Mouse (Mus musculus): ENCODE results near the gene Gast.
A peak's percentile ranks its signal among the peaks of the same experiment; 100 is the strongest.
"Not testable (repeated sequence)": the region's sequence is repeated elsewhere in the genome, so short reads cannot be mapped to it uniquely, and the experiment has no call there.

Gene Gast

DNA sequence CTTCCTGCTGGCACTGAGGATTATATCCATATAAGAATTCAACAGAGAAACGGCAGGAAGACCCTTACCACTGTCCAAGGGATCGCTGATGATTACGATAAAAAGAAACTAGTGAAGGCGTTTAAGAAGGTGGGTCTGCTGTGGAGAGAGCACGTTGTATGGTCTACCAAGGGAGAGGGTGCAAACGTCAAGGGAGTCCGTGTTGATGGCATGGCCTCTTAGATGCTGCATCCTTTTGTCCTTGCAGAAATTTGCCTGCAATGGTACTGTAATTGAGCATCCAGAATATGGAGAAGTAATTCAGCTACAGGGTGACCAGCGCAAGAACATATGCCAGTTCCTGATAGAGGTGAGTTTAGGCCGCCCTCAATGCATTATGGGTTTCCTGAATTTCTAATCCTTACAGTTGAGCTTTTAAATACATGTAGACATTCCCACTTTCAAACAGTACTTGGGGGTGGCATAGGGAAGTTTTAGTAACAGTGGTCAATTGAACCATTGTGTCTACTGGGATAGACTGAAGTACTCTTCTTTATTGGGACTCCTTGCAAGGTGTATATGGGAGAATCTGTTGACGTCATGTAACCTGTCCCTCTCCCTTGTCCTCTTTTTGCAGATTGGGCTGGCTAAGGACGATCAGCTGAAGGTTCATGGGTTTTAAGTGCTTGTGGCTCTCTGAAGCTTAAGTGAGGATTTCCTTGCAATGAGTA lies 13.4 kb upstream of the Gast start:
- not testable (repeated sequence) for DNase-seq (ENCODE audit: low spot score)

DNA sequence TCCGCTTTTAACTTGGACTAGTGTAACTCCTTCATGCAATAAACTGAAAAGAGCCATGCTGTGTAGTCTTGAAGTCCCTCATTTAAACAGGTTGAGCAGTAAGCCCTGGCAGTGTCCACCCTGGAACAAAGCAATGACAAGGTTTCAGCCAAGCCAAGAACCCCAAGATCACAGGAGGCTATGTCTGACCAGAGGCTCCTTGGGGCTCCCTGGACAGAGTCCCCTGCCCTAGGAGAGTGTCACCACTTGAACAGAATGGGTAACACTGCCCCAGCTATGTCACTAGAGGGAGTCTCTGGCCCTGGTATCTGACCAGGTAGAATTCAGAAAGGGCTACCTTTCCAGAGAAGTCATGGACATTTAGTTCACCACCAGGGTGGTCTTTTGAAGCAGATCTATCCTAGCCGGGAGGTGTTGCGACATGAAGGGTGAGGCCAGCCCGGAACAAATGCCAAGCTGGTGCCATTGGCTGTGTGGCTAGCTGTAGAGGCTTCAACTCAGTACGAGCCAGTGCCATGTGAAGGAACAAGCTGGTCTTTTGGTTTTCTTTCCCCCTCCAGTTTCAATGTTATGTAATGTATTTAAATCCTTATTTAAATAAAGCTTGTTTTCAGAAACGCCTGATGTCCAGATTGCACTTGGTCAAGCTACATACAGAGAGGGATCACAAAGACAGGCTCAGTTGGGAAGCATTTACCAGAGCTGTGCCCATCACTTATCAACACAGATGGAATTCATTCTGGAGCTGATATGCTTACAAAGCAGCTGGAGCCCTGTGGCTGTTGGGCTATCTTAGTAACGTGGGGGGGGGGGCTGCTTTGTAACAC lies 12.5 kb upstream of the Gast start:
- DNase-seq (ENCODE audit: low spot score): not testable (repeated sequence)

DNA sequence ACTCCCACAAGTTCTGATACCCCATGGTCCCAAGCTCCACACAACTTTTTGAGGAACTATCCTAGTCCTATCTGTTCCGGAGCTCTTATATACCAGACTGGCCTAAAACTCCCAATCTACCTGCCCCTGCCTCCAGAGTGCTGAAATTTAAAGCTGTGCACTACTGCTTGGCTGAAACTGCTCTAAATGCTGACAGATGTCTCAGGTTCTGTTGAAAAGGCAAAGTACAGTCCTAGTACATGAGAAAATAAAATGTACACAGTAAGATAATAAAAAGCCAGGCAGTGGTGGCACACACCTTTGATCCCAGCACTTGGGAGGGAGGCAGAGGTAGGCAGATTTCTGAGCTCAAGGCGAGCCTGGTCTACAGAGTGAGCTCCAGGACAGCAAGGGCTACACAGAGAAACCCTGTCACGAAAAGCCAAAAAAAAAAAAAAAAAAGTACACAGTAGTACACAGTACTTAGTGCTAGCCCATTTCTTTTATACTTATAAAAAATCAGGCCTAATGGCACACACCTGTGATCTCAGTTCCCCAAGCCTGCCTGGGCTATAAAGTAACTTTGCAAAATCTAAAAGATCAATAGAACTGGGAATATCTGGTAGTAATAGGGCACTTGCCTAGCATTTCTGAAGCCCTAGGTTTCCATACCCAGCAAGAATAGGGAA lies 11.5 kb upstream of the Gast start:
- no peak for DNase-seq (ENCODE audit: low spot score)

DNA sequence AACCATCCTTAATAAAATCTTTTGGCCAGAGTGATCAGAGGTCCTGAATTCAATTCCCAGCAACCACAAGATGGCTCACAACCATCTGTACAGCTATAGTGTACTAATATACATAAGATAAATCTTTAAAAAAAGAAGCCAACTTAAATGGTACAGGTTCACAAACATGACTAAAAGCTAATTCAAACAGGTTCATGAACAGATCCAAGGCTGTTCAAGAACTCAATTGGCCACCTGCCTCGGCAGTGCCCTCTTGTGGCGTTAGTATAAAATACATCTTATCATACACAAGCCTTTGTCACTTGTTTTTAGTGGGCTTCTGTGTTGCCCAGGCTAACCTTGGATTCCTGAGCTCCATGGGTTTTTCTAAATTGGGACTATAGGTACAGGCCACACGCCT lies 10.6 kb upstream of the Gast start:
- peak; percentile 36 for DNase-seq (ENCODE audit: low spot score)

DNA sequence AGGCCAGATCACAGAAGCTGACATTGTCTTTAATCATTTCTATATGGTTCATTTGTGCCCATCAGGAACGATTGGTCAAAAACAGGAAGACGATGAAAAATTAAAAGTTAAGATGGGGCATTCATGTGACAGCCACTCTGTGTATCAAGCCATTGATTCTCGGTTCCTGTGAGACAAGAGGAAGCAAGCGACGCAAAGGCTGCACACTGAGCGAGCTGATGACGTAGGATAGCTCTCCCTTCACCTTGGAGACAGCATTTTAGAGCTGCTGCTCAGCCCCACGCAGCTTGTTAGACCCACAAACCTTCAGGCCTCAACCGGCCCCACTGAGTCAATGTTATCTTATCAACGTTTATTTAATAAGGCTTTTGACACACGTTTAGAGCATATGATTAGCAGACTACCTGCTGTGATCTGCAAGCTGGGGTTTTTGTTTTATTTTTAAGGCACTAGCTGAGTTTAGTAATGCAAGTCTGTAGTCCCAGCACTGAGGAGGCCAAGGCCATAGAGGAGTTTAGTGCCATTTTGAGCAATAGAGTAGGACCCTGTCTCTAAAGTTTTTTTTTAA lies 9.1 kb upstream of the Gast start:
- peak; percentile 3 for DNase-seq (ENCODE audit: low spot score)

DNA sequence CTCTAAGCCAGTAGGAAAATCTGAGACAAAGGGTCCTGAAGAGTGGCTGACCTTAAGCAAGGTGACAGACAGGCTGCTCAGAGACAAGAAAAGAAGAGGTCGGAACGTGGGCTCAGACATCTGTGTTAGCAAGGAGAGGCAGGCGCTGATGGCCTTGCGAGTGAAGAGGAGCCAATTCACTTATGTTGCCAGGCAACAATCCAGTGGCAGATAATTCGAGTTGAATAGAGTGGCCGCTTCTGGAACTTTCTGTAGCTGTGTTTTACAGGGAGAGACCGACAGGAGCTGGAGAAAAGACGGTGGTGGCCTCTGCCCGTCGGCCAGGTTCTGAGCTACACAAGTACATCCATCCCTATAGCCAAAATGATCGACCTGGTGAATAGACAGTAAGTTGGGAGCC lies 6.9 kb upstream of the Gast start:
- no peak for DNase-seq (ENCODE audit: low spot score)

- DNase-seq (ENCODE audit: low spot score): no peak
These were observed 6.4 kb upstream of the Gast start for GRCm38 (mm10) chr11:100327761-100328160.

DNA sequence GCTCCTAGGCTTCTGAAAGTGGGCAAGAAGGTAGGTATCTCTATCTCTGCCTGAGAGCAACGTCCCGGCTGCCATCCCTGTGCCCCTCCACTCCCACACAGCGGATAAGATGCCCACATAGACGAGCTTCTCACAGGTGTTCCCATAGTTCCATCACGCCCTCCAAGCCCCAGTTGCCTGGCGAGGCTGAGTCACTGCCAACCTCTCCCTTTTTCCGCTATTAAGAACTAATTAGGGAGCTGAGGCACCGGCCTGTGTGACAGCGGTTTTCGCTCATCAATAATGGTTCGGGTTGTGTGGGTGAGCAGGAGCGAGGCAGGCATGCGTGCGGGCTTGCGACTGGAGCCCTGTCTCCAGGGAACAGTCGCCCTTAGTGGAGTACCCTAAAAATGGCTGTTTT lies 4.0 kb upstream of the Gast start:
- no peak for DNase-seq (ENCODE audit: low spot score)

DNA sequence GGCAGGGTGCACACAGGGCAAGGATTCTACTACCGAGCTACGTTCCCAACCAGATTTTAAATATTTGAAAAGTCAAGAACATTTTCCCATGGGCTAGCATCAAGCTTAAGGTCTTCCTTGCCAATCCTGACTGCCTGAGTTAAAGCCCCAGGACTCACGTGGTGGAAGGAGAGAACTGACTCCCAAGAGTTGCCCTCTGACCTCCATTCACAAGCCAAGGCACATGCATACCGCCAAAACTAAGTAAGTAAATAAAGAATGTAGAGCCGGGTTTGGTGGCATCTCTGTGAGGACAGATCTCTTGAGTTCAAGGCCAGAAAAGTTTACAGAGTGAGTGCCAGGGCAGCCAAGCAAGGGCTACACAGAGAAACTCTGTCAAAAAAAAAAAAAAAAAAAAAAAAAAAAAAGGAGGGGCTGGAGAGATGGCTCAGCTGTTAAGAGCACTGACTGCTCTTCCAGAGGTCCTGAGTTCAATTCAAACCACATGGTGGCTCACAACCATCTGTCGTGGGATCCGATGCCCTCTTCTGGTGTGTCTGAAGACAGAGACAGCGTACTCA lies 3.3 kb upstream of the Gast start:
- not testable (repeated sequence) for DNase-seq (ENCODE audit: low spot score)

- DNase-seq (ENCODE audit: low spot score): no peak
These were observed 1.3 kb upstream of the Gast start for GRCm38 (mm10) chr11:100332766-100333515.

DNA sequence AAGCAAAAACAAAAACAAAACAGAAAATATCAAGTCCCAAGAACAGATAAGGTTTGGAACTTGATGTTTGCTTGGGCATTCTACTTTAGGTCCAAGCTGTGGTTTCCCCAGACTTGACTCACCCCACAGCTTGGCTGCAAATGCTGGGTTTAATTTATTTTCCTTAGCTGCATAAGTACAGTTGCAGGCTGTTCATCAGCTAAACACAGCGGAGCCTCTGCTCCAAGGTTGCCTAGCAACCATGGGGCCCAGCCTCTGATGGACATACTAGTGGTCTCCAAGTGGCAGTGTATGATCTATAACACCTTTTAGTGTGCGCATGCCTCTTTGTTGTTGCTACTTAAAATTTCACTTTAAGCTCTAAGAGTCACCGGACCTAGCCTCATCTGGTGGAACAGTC lies 1.5 kb downstream of the Gast start:
- DNase-seq (ENCODE audit: low spot score): no peak

DNA sequence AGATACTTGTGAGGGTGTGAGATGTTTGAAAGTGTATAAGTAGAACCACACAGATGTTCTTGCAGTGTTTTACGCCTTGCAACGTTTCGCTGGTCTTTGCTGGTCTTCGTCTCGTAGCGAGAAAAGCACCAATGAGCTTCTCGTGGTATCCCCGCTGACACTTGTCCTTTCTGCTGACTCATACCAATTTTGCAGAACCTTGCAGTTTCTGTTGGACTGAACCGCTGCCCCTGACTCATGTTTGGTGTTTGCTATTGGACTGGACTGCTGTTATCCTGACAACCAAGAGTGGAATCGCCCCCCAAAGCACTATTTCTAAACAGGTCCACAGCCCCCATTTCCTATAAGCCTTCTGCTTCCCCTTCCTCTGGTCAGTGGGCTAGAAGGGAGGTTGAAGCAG lies 10.1 kb downstream of the Gast start:
- no peak for DNase-seq (ENCODE audit: low spot score)

DNA sequence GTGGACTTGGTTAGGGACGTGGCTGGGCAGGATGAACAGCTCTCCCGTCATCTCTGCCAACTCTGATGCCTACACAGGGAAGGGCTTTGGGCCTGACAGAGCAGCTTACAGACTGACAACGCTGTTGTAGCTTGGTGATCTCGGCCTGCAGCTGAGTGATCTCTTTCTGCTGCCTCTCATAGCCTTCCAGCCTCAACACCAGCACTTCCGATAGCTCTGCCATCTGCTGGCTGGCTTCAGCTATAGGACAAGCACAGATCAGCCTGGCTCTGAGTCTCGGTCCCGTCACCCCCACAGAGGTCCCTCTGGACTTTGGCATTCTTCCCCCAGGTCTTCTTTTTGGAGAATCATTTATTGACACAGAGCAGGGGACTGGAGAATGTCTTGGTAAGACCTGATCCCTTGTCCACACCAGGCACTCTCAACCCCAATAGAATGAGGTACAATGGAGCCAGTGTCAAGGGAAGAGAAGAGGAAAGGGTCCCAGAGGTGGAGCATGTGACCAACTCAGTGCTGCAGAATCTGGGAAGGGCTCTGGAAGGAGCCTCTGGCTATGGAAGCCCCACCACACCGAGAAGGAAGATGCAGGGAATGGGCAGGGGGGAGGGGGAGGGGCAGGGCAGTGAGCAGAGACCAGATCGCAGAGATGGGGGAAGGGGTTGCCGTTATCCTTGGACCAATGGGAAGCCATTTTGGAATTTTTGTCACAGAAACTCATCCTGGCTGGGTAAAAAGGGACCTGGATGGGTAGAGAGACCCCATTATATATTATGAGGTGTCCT lies 18.1 kb downstream of the Gast start:
- DNase-seq (ENCODE audit: low spot score): no peak

- DNase-seq (ENCODE audit: low spot score): peak; percentile 30
These were observed 21.1 kb downstream of the Gast start for GRCm38 (mm10) chr11:100355151-100355951.

GRCm38 (mm10) chr11:100355972-100356818 lies 22.0 kb downstream of the Gast start, which contains the start of gene Hap1:
TSS of gene Hap1 (minus strand) at chr11:100356128.
- peak; percentile 56 for DNase-seq (ENCODE audit: low spot score)

DNA sequence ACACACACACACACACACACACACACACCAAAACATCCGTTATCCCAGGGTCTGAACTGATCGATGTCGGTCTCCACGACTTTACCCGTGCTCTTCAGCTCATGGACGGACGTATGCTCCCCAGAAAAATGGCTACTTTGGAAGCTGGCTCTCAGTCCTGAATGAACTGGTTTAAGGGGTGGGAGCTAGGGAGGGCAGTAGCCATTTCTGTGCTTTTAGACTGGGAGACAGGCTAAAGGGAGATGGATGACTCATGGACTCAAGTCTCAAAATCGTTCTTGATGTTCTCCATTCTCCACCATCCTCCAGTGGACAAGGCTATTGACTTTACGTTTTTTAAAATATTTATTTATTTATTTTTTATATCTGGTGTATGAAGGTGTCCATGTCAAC lies 22.6 kb downstream of the Gast start:
- no peak for DNase-seq (ENCODE audit: low spot score)

DNA sequence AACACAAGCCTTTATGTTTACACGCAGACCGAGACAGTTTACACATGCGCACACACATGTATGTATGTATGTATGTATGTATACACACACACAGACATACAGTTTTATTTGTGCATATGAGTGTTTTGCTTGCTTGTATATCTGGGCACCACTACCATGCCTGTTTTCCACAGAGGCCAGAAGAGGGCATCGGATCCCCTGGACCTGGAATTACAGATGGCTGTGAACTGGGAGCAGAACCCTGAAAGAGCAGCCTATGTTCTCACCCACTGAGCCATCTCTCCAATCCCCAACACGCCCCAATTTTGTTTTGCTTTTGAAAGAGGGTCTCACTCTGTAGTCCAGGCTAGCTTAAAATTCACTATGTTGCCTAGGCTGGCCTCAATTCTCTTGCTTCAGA lies 23.2 kb downstream of the Gast start:
- no peak for DNase-seq (ENCODE audit: low spot score)

DNA sequence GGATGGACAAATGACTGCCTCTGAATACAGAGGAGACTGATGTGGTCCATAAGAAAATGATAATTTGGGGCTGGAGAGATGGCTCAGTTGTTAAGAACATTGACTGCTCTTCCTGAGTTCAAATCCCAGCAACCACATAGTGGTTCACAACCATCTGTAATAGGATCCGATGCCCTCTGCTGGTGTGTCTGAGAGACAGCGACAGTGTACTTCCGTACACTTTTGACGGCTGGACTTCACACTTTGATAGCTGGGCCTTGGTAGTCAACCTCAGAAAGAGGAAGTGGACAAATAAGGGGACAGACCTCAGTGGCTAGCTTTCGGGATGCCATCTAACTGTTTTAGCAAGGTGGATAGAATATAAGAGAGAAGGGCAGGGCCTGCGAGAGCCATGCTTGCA lies 26.0 kb downstream of the Gast start:
- no peak for DNase-seq (ENCODE audit: low spot score)

- not testable (repeated sequence) for DNase-seq (ENCODE audit: low spot score)
These were observed 26.9 kb downstream of the Gast start for GRCm38 (mm10) chr11:100361059-100361458.
